Mouse (Mus musculus): ENCODE results near the gene Treh.

DNA sequence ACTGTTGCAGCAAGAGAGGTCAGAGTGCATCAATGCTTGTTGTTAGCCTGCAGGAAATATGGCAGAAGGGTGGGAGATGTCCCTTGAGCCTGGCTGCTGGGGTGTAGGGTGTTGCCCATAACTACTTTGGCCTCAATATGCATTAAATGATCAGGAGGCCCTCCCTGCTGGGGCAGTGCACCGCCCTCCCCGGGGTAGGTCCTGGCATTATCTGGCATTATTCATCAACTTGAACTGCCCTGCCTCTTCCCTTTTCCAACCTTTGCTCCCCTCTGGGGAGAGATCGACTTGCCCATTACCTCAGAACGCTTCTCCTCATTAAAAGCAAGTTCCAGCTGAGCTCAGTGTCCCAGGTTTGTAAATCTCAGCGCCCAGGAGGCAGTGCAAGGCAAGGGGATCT lies 6.5 kb downstream of the Treh start:
- TF ChIP-seq CTCF (IDR thresholded peaks at IDR 0.05; ENCODE audit: borderline replicate concordance, control insufficient read depth, extremely low read depth, insufficient read depth, low read length, poor library complexity) (no peak), POLR2A (IDR thresholded peaks at IDR 0.05; ENCODE audit: control insufficient read depth, extremely low read depth, insufficient read depth, low read length, poor library complexity) (no peak)
